Mouse (Mus musculus) C2C12 (cell line): ENCODE measurements around the gene Kcnip3. TPM values are rescaled to one million over a fixed set of nuclear protein-coding genes. Genes with fewer than 3 reads are reported as not detected.

ENCODE experiments used
- H3K27me3 ChIP-seq: one replicate; pipeline ENCODE4 v1.6.1; 2011; ENCODE audit not compliant: control insufficient read depth, insufficient read depth, insufficient read length
- H3K36me3 ChIP-seq: one replicate; pipeline ENCODE4 v1.6.1; 2011; ENCODE audit not compliant: control insufficient read depth, insufficient read depth
- H3K4me3 ChIP-seq: one replicate; pipeline ENCODE4 v1.5.1; 2011; ENCODE audit warnings: mild to moderate bottlenecking, control low read depth; ENCODE audit not compliant: poor library complexity, insufficient read depth, severe bottlenecking
- H3K79me2 ChIP-seq: one replicate; pipeline ENCODE4 v1.6.1; 2011; ENCODE audit not compliant: control insufficient read depth, insufficient read depth
- H3K79me3 ChIP-seq: one replicate; pipeline ENCODE4 v1.6.1; 2011; ENCODE audit warnings: low read depth, control low read depth
- H3ac ChIP-seq: one replicate; pipeline ENCODE3; 2011; ENCODE audit warnings: low read depth; ENCODE audit not compliant: control insufficient read depth, insufficient read length
- CEBPB ChIP-seq: IDR thresholded peaks from one replicate; pipeline ENCODE4 v1.6.1; 2011; ENCODE audit warnings: low read depth, mild to moderate bottlenecking, control low read depth, moderate library complexity
- CTCF ChIP-seq: IDR thresholded peaks from one replicate; pipeline ENCODE4 v1.5.1; 2011; ENCODE audit not compliant: control insufficient read depth, insufficient read depth, insufficient read length
- FOSL1 ChIP-seq: IDR thresholded peaks from one replicate; pipeline ENCODE4 v1.8.0; 2011; ENCODE audit warnings: mild to moderate bottlenecking, low read length; ENCODE audit not compliant: poor library complexity, insufficient read depth, severe bottlenecking
- MAX ChIP-seq: IDR thresholded peaks from one replicate; pipeline ENCODE4 v1.6.1; 2011; ENCODE audit warnings: mild to moderate bottlenecking, control low read depth
- MYOD1 ChIP-seq: IDR thresholded peaks from one replicate; pipeline ENCODE4 v1.6.1; 2011; ENCODE audit warnings: low read depth; ENCODE audit not compliant: control insufficient read depth, insufficient read length
- MYOG ChIP-seq: IDR thresholded peaks from one replicate; pipeline ENCODE4 v1.6.1; 2011; ENCODE audit not compliant: control insufficient read depth, insufficient read length; ENCODE audit errors: extremely low read depth
- USF1 ChIP-seq: IDR thresholded peaks from one replicate; pipeline ENCODE4 v1.6.1; 2011; ENCODE audit warnings: low read depth, mild to moderate bottlenecking, control low read depth, moderate library complexity
- polyA plus RNA-seq: library from polyadenylated mRNA; unstranded; fragments of >200 nt; fragmentation: generic; extraction: Trizol; gene quantifications from one replicate; pipeline ENCODE4 v1.2.1, GENCODE M21; 2012; ENCODE audit warnings: missing spikeins

The Kcnip3 gene
- polyA plus RNA-seq, 1 experiment, result 0.33 TPM

DNA sequence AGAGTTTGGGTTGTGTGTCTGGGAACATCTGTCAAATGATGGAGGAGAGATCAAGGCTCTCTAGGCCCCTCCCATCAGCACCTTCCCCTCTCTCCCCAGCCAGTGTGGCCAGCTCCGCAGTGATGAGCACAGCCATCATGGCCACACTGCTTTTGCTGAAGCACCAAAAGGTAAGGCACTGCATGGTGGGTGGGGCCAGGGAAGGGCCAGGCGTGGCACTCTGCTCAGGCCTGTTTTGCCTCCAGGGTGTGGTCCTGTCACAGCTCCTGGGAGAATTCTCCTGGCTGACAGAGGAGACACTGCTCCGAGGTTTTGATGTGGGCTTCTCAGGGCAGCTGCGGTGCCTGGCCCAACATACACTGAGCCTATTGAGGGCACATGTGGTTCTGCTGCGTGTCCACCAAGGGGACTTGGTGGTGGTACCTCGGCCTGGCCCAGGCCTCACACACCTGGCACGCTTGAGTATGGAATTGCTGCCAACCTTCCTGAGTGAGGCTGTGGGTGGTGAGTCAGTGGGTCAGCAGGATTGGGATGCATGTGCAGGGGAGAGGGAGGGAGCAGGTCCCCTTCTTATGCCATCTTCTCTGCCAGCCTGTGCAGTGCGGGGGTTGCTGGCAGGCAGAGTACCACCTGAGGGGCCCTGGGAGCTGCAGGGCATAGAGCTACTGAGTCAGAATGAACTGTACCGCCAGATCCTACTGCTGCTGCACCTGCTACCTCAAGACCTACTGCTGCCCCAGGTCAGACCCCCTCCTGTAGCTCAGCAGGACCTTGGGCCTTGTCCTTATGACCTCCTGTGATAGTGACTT lies 88.2 kb downstream of the Kcnip3 start:
- Histone ChIP-seq H3K27me3 (peaks cover 29% of the 10 kb centered on the region), H3K4me3 (no peak overlapping the region), H3K79me2 (no peaks in the 10 kb centered on the region), H3K79me3 (no peaks in the 10 kb centered on the region), H3K36me3 (no peaks in the 10 kb centered on the region), H3ac (no peak overlapping the region)
- TF ChIP-seq MYOG (no peak), CTCF (no peak), MAX (no peak), MYOD1 (no peak), USF1 (no peak), CEBPB (no peak), FOSL1 (no peak)

DNA sequence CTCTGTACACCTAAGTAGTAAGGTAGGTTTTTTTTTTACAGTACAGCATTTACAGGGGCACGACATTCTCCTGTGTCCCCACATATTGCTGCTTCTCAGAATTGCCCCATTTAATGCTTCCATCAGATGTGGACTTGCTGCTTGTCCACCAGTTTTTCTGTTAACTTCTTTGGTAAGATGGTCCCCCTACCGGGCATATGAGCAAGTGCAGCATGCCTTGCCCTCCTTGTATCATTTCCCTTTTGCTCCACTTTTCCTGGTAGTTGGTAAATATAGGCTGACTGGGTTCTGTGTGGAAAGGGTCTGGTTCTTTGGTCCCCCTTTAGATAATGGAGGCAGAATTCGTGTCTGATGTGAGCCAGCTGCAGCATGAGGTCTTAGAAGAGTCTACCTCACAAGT lies 91.7 kb downstream of the Kcnip3 start:
- Histone ChIP-seq H3ac (no peak overlapping the region), H3K79me2 (no peaks in the 10 kb centered on the region), H3K27me3 (peaks cover 55% of the 10 kb centered on the region), H3K79me3 (no peaks in the 10 kb centered on the region), H3K4me3 (no peak overlapping the region), H3K36me3 (no peaks in the 10 kb centered on the region)
- TF ChIP-seq CTCF (peak; percentile 33), FOSL1 (no peak)

DNA sequence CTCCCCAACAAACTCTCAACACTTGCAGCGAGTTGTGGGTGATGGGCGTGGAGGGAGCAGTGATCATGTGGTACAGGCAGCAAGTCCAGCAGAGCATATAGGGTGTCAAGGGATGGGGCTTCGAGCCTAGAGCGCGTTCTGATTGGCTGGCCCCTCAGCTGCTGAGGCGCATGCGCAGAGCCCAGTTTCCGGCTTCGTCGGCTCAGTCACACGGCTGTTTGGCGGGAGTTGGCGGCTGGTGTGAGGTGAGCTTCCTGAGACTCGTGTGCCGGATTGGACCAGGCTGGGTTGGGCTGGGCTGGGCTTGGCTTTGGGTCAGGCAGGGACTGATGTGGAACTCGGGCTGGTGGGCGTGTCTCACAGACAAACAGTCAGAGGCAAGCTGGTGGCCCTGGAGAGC lies 96.9 kb downstream of the Kcnip3 start, which contains the start of gene Gpat2:
TSS of gene Gpat2 (plus strand) at position 223 of the 400 bp plus-strand sequence.
- Histone ChIP-seq H3ac (no peak within 1 kb of the TSS), H3K36me3 (no peaks in the 10 kb centered on the region), H3K79me3 (no peaks in the 10 kb centered on the region), H3K4me3 (no peak within 1 kb of the TSS), H3K79me2 (no peaks in the 10 kb centered on the region), H3K27me3 (peaks cover 49% of the 10 kb centered on the region)
- TF ChIP-seq MAX (no peak), USF1 (no peak), CTCF (no peak), FOSL1 (no peak), MYOD1 (no peak), MYOG (no peak), CEBPB (no peak)

DNA sequence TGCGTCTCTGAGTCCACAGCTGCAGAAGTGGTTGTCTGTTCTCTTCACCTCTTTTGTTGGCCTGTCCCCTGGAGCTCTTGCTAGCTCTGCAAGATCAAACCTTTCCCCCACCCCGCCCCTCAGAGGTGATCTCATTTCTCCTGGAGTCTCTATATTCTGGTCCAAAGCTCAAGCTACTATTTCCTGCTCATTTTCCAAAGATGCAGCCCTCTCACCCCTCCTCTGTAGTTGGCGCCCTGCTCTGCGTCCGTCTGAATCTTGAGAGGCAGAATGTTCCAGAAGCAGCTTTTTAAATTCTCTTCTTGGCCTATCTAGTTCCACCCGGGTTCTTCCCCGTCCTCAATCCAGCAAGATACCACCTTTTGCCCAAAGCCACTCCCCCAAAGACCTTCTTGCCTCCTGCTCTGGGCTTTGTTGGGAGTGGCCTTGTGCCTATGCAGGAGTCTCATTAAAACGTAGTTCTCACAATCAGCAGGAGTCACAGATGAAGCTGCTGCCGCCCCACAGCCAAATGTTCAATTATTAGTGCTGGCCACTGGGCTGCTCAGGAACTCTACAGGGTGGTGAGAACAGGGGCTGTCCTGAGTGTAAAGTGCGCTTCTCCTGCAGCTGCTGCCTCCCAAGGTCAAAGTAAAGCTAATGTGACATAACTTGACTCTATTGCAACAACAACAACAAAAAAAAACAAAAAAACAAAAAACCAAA lies 103.5 kb downstream of the Kcnip3 start:
- H3ac ChIP-seq, result no peak overlapping the region
- H3K4me3 ChIP-seq, result no peak overlapping the region
- no peak for TF ChIP-seq MYOD1
- TF ChIP-seq FOSL1, result no peak
- no peak for TF ChIP-seq MYOG
- TF ChIP-seq CEBPB, result no peak
- TF ChIP-seq MAX, result no peak
- no peak for TF ChIP-seq CTCF
- TF ChIP-seq USF1, result no peak
- H3K36me3 ChIP-seq, result no peaks in the 10 kb centered on the region
- no peaks in the 10 kb centered on the region for H3K79me3 ChIP-seq
- peaks cover 26% of the 10 kb centered on the region for H3K27me3 ChIP-seq
- no peaks in the 10 kb centered on the region for H3K79me2 ChIP-seq

DNA sequence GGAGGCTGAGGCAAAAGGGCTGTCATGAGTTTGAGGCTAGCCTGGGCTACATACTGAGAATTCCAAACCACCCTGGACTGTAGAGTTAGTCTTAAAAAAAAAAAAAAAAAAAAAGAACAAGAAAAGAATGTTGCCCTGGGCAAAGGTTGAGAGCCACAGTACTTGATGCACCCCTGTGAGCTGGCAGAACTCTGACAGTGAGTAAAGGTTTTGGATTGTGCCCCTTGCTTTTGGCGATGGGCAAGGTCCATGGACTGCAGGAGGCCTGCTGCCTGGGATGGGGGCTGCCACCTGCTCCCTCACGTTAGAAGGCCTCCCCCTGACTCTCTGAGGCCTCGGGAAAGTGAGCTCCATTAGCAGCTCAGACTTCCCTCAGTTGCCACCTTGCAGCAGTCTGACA lies 105.2 kb downstream of the Kcnip3 start:
- TF ChIP-seq CTCF (no peak), MYOD1 (no peak), MAX (no peak), CEBPB (no peak), USF1 (no peak), MYOG (no peak), FOSL1 (no peak)
- H3K36me3 ChIP-seq, result no peaks in the 10 kb centered on the region
- peaks cover 31% of the 10 kb centered on the region for H3K27me3 ChIP-seq
- no peak overlapping the region for H3ac ChIP-seq
- no peaks in the 10 kb centered on the region for H3K79me3 ChIP-seq
- no peak overlapping the region for H3K4me3 ChIP-seq
- H3K79me2 ChIP-seq, result no peaks in the 10 kb centered on the region

DNA sequence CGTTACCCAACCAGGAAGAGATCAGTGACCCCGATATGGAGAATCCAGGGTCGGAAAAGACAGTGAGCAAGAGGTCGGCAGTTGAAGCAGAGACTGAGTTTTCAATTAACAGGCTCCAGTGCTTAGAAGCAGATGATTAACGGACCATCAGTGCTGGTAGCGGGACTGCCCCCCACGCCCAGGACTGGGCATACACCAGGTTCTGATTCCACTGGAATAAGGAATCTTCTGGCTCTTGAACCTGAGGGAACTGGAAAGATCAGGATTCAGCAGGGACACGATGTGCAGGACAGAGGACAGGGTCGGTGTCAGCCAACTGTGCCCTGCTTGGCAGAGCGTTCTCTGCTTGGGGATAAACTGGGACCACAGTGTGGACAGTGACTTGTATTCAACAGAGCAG lies 106.1 kb downstream of the Kcnip3 start:
- H3K79me3 ChIP-seq, result no peaks in the 10 kb centered on the region
- no peak overlapping the region for H3ac ChIP-seq
- TF ChIP-seq MAX (no peak), CEBPB (no peak), MYOG (no peak), FOSL1 (no peak), MYOD1 (no peak), USF1 (no peak), CTCF (no peak)
- no peaks in the 10 kb centered on the region for H3K36me3 ChIP-seq
- no peak overlapping the region for H3K4me3 ChIP-seq
- H3K79me2 ChIP-seq, result no peaks in the 10 kb centered on the region
- H3K27me3 ChIP-seq, result peaks cover 31% of the 10 kb centered on the region
